Mouse (Mus musculus): Measurements from ENCODE around the gene Serpina5.

Serpina5 gene

GRCm38 (mm10) chr12:104131041-104131440 lies 30.1 kb downstream of the Serpina5 start:
- no peak for DNase-seq

GRCm38 (mm10) chr12:104138216-104138615 lies 37.3 kb downstream of the Serpina5 start:
- DNase-seq: no peak

GRCm38 (mm10) chr12:104140543-104141103 lies 39.7 kb downstream of the Serpina5 start:
- no peak for DNase-seq

GRCm38 (mm10) chr12:104141506-104141905 lies 40.6 kb downstream of the Serpina5 start:
- no peak for DNase-seq

GRCm38 (mm10) chr12:104142427-104142826 lies 41.5 kb downstream of the Serpina5 start:
- DNase-seq: no peak

GRCm38 (mm10) chr12:104143286-104143685 lies 42.4 kb downstream of the Serpina5 start:
- no peak for DNase-seq

GRCm38 (mm10) chr12:104145571-104145970 lies 44.7 kb downstream of the Serpina5 start:
- no peak for DNase-seq

GRCm38 (mm10) chr12:104151989-104152388 lies 51.1 kb downstream of the Serpina5 start:
- no peak for DNase-seq

GRCm38 (mm10) chr12:104153041-104153645 lies 52.2 kb downstream of the Serpina5 start:
- no peak for DNase-seq

GRCm38 (mm10) chr12:104153656-104154055 lies 52.7 kb downstream of the Serpina5 start, which contains the start of gene Serpina3c:
Gene Serpina3c (minus strand): TSS chr12:104153870.
- no peak for DNase-seq

All from cerebellum, adult 9-10 months (tissue).